Mouse (Mus musculus): Measurements from ENCODE around the gene Donson.

- TF ChIP-seq POLR2A (IDR thresholded peaks at IDR 0.05; ENCODE audit: insufficient read length, low read depth) (no peak), REST (IDR thresholded peaks at IDR 0.05; ENCODE audit: insufficient read depth, insufficient read length) (no peak), MYOG (IDR thresholded peaks at IDR 0.05; ENCODE audit: control insufficient read depth in 1 of 3, insufficient read depth in 1 of 3, insufficient read length in 2 of 3, low read depth in 2 of 3) (no peak), TCF12 (IDR thresholded peaks at IDR 0.05; ENCODE audit: insufficient read depth, poor library complexity, severe bottlenecking) (no peak), USF1 (IDR thresholded peaks at IDR 0.05; ENCODE audit: low read depth) (no peak)
Measured at GRCm38 (mm10) chr16:91655285-91655684, 33.3 kb downstream of the Donson start.
